Mouse (Mus musculus) midbrain, embryonic 16.5 days (tissue): ENCODE measurements at regions not wholly inside any gene's neighbourhood (a gene's known extent, or its start where the extent isn't known, plus 50 kb on each side); places are given as distances from the start of the nearest gene placed in this dataset.

Experiments
- ATAC-seq: fragments of 200-750 bp; cut with Nextera tagmentation; 2 replicates; pipeline ENCODE4 v1.8.0; 2017; ENCODE audit warnings: moderate TSS enrichment
- H3K27ac ChIP-seq: fragments of 300-500 bp; sonication (generic); 2 replicates; pipeline ENCODE4 v1.5.1; 2014; ENCODE audit warnings: mild to moderate bottlenecking, low read length, mixed read lengths
- H3K27me3 ChIP-seq: fragments of 300-500 bp; sonication (generic); 2 replicates; pipeline ENCODE4 v1.6.1; 2014; ENCODE audit warnings: low read depth, low read length, mixed read lengths; ENCODE audit not compliant: control insufficient read depth, insufficient read depth
- H3K36me3 ChIP-seq: fragments of 300-500 bp; sonication (generic); 2 replicates; pipeline ENCODE4 v1.6.1; 2014; ENCODE audit warnings: mild to moderate bottlenecking, low read length, moderate library complexity, mixed read lengths; ENCODE audit not compliant: control insufficient read depth, insufficient read depth
- H3K4me1 ChIP-seq: fragments of 300-500 bp; sonication (generic); 2 replicates; pipeline ENCODE4 v1.6.1; 2014; ENCODE audit warnings: mild to moderate bottlenecking, low read length, mixed read lengths; ENCODE audit not compliant: control insufficient read depth, insufficient read depth
- H3K4me2 ChIP-seq: fragments of 300-500 bp; sonication (generic); 2 replicates; pipeline ENCODE4 v1.6.1; 2014; ENCODE audit warnings: mild to moderate bottlenecking, low read length, mixed read lengths
- H3K4me3 ChIP-seq: fragments of 300-500 bp; sonication (generic); 2 replicates; pipeline ENCODE4 v1.5.1; 2014; ENCODE audit warnings: low read depth, mild to moderate bottlenecking, low read length, moderate library complexity, mixed read lengths
- H3K9ac ChIP-seq: fragments of 300-500 bp; sonication (generic); 2 replicates; pipeline ENCODE4 v1.6.1; 2014; ENCODE audit warnings: low read depth, low read length, mixed read lengths
- H3K9me3 ChIP-seq: fragments of 300-500 bp; sonication (generic); replicated peaks from 2 replicates; pipeline ENCODE4 v1.6.1; 2014; ENCODE audit warnings: mild to moderate bottlenecking, low read length, mixed read lengths; ENCODE audit not compliant: control insufficient read depth, poor library complexity, severe bottlenecking
- WGBS: fragments of 180-500 bp; shearing (Covaris S2); extraction: QIAGEN DNeasy Blood & Tissue Kit; methylation state at CpG from one replicate; pipeline ENCODE4 v1.1.7; 2014; 5-methylcytosine and 5-hydroxymethylcytosine counted together

GRCm38 (mm10) chr10:46905337-46905736 lies 1327.7 kb downstream of the Hace1 start:
- Histone ChIP-seq H3K4me3 (no peak overlapping the region), H3K4me1 (no peaks in the 10 kb centered on the region), H3K27me3 (no peaks in the 10 kb centered on the region), H3K9ac (no peak overlapping the region), H3K9me3 (no peaks in the 10 kb centered on the region), H3K36me3 (no peaks in the 10 kb centered on the region), H3K27ac (no peak overlapping the region), H3K4me2 (no peak overlapping the region)
- WGBS = 80% methylated on average over 1 of the region's 1 CpGs
- no peak for ATAC-seq

GRCm38 (mm10) chr10:46922527-46923200 lies 1345.0 kb downstream of the Hace1 start:
- 13% methylated on average over 7 of the region's 7 CpGs for WGBS
- Histone ChIP-seq H3K27me3 (no peaks in the 10 kb centered on the region), H3K27ac (no peak overlapping the region), H3K36me3 (no peaks in the 10 kb centered on the region), H3K9ac (no peak overlapping the region), H3K4me3 (no peak overlapping the region), H3K9me3 (no peaks in the 10 kb centered on the region), H3K4me2 (no peak overlapping the region), H3K4me1 (peaks cover 3% of the 10 kb centered on the region)
- ATAC-seq = peak; percentile 84

- Histone ChIP-seq H3K27me3 (no peaks in the 10 kb centered on the region), H3K4me1 (no peaks in the 10 kb centered on the region), H3K9ac (no peak overlapping the region), H3K36me3 (no peaks in the 10 kb centered on the region), H3K4me3 (no peak overlapping the region), H3K9me3 (no peaks in the 10 kb centered on the region), H3K27ac (no peak overlapping the region), H3K4me2 (no peak overlapping the region)
- ATAC-seq = no peak
These were observed 1356.7 kb downstream of the Hace1 start for GRCm38 (mm10) chr10:46934311-46934710.

- Histone ChIP-seq H3K4me2 (no peak overlapping the region), H3K9ac (no peak overlapping the region), H3K4me1 (no peaks in the 10 kb centered on the region), H3K36me3 (no peaks in the 10 kb centered on the region), H3K4me3 (no peak overlapping the region), H3K9me3 (no peaks in the 10 kb centered on the region), H3K27me3 (no peaks in the 10 kb centered on the region), H3K27ac (no peak overlapping the region)
- WGBS = 55% methylated on average over 5 of the region's 5 CpGs
- ATAC-seq = peak; percentile 88
These were observed 1358.8 kb downstream of the Hace1 start for GRCm38 (mm10) chr10:46936248-46936970.

GRCm38 (mm10) chr10:46939338-46939737 lies 1361.7 kb downstream of the Hace1 start:
- no peaks in the 10 kb centered on the region for H3K27me3 ChIP-seq
- no peak overlapping the region for H3K9ac ChIP-seq
- H3K27ac ChIP-seq = no peak overlapping the region
- no peak overlapping the region for H3K4me3 ChIP-seq
- 63% methylated on average over 1 of the region's 1 CpGs for WGBS
- H3K36me3 ChIP-seq = no peaks in the 10 kb centered on the region
- 0 out of 2 replicates have a peak, but pooled peaks cover under 1% of the 10 kb centered on the region for H3K9me3 ChIP-seq
- no peak overlapping the region for H3K4me2 ChIP-seq
- no peaks in the 10 kb centered on the region for H3K4me1 ChIP-seq
- ATAC-seq = no peak

- no peak overlapping the region for H3K27ac ChIP-seq
- H3K9ac ChIP-seq = no peak overlapping the region
- H3K36me3 ChIP-seq = no peaks in the 10 kb centered on the region
- H3K9me3 ChIP-seq = 0 out of 2 replicates have a peak, but pooled peaks cover 2% of the 10 kb centered on the region
- no peaks in the 10 kb centered on the region for H3K4me1 ChIP-seq
- no peak overlapping the region for H3K4me3 ChIP-seq
- H3K27me3 ChIP-seq = no peaks in the 10 kb centered on the region
- ATAC-seq = peak; percentile 75
- 41% methylated on average over 2 of the region's 2 CpGs for WGBS
- no peak overlapping the region for H3K4me2 ChIP-seq
These were observed 1362.2 kb downstream of the Hace1 start for GRCm38 (mm10) chr10:46939819-46940218.

GRCm38 (mm10) chr10:46952940-46953339 lies 1375.3 kb downstream of the Hace1 start:
- ATAC-seq = no peak
- Histone ChIP-seq H3K27me3 (no peaks in the 10 kb centered on the region), H3K4me3 (no peak overlapping the region), H3K9me3 (no peaks in the 10 kb centered on the region), H3K27ac (no peak overlapping the region), H3K4me2 (no peak overlapping the region), H3K36me3 (no peaks in the 10 kb centered on the region), H3K9ac (no peak overlapping the region), H3K4me1 (no peaks in the 10 kb centered on the region)
- WGBS = 86% methylated on average over 4 of the region's 4 CpGs

GRCm38 (mm10) chr10:46954701-46955100 lies 1377.1 kb downstream of the Hace1 start:
- H3K4me2 ChIP-seq = no peak overlapping the region
- H3K9ac ChIP-seq = no peak overlapping the region
- H3K27me3 ChIP-seq = no peaks in the 10 kb centered on the region
- WGBS = 86% methylated on average over 1 of the region's 1 CpGs
- no peak for ATAC-seq
- H3K36me3 ChIP-seq = no peaks in the 10 kb centered on the region
- H3K4me3 ChIP-seq = no peak overlapping the region
- no peaks in the 10 kb centered on the region for H3K4me1 ChIP-seq
- H3K9me3 ChIP-seq = no peaks in the 10 kb centered on the region
- H3K27ac ChIP-seq = no peak overlapping the region

- H3K36me3 ChIP-seq = no peaks in the 10 kb centered on the region
- no peak overlapping the region for H3K9ac ChIP-seq
- H3K4me3 ChIP-seq = no peak overlapping the region
- H3K9me3 ChIP-seq = no peaks in the 10 kb centered on the region
- no peak for ATAC-seq
- no peak overlapping the region for H3K27ac ChIP-seq
- H3K27me3 ChIP-seq = no peaks in the 10 kb centered on the region
- no peaks in the 10 kb centered on the region for H3K4me1 ChIP-seq
- no peak overlapping the region for H3K4me2 ChIP-seq
These were observed 1402.8 kb downstream of the Hace1 start for GRCm38 (mm10) chr10:46980410-46980809.
